Mouse (Mus musculus) mesoderm, embryonic 11.5 days (tissue): Measurements from ENCODE around the gene Faap24.

Experiments used
- DNase-seq: peaks from one replicate; pipeline ENCODE4 v3.0.0-alpha.2; 2012; ENCODE audit warnings: low read depth, low spot score

Gene Faap24

DNA sequence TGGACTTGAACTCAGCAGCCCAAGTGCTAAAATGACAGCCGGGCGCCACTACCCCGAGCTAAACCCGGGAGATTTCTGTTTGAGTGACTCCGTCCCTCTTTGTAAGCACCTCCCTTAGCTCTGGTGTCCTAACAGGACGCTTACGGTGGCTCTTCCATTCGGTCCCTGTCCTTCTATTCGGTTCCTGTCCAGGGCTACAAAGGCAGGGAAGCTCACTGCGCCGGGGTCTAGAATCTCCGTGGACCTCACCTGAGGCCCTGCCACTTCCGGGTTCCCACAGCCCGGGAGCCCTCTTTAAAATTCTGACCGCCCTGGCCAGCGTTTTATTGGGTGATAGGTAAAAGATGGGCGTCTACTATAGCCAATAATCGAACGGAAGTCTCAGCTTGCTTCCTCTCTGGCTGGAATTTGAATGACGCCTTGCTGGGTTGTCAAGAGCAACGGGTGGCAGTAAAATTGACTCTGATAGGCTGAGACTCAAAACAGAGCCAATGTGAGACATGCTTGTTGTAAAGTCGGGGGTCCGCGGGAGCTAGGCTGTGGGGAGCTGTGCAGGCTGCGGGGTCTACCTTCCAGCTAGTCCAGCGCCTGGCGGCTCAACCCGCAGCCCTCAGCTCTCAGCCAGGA, at the start of gene Faap24, which contains the start of gene Cep89:
Faap24 (minus strand) TSS at position 295 of the 627 bp plus-strand sequence.
Cep89 (plus strand) TSS at position 494 of the 627 bp plus-strand sequence.
- DNase-seq: peak; percentile 98

DNA sequence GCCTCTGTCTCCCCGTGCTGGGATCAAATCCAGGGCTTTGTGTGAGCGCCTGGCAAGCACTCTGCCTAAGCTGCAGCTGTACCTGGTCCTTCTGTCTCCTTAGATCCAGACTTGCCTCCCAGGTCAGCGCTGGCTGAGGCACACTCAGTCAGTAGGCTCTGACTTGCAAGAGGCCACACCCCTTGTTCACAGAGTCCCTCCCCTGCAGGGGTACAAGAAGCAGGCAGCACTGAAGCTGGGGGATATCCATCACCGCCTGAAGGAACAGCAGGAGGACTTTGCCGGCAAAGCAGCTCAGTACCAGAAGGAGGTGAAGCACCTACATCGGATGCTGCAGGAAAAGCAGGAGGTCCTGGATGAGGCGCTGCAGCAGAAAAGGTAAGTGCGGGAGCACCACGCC, 38.6 kb upstream of the Faap24 start:
- DNase-seq: no peak

DNA sequence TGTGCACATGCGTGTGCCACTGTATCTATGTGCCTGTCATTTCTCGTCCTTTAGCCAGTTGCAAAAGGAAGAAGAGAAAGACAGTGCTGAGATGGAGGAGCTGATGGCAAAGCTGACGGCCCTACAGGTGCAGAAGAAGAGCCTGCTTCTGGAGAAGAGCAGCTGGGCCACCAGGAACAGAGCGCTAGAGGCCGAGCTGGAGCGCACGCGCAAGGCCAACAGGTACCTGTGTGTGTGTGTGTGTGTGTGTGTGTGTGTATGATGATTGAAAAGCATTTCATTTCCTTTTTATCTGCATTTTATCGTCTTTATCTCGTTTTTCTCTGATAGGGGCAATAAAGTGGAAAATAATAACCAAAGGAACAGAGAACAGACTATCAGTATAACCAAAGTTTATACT, 31.5 kb upstream of the Faap24 start:
- no peak for DNase-seq

DNA sequence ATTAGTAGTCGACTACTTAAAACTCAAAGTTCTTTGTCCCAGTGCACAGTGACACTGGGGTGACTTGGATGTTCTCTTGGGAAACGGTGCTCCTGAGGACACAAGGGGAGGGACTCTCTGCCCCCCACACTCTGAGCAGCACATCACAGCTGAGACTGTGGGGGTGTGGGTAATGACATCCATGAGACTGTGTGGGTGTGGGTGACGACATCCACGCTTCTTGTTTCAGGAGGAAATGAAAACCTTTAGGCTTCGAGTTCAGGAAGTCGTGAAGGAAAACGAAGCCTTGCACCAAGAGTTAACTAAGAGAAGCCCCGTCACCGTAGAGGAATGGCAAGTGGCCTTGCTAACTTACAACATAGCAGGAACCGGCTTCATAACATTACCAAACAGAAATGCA, 26.4 kb upstream of the Faap24 start:
- DNase-seq: no peak

DNA sequence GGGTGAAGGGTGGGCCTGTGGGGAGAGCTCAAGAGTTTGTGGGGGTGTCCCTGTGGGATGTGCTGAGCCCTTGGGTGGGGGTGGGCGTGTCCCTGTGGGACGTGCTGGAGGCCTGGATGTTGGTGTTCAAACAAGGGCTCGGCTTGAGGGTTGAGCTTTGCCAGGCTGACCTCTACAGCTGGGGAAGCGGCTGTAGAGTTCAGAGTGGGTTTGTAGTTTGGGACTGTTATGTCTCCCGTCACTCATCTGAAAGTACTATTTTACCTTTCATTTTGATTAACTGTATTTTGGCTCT, 20.0 kb upstream of the Faap24 start:
- no peak for DNase-seq

DNA sequence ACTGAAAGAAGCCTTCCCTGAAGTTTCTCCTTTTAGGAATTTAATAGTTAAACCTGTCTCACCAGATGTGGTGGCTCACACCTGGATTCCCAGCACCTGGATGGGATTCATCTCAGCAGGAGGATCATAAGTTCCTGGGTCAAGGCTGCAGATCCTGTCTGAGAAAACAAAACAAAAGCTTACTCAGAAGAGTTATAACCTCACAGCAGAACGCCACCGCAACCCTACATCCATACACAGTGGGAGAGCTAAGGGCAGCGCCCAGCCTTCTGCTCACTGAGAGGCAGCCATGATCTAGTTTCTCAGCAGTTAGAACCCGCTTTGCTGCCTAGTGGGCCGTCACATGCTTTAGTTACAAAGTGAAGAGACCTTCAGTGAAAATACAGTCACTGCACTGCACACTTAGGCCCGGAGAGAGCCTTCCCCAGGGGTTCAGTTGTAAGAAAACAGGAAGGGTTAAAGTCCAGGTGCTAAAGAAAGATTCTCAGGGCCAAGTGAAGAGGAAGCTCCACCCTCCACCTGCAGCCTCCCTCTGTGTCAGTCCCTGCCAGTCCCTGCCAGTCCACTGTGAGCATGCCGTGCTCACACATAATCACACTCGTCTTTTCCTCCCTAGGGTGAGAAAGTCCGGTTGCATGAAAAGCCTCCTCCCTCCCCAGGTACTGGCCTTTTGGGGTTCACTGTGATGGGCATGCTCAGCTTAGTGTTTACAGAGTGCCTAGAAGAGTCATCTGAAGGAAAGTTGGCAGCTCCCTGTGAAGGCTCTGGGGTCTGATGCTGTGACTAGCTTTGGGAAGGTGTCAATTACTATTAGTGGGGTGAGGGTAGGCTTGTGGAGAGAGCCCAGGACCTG, 19.4 kb upstream of the Faap24 start:
- no peak for DNase-seq

DNA sequence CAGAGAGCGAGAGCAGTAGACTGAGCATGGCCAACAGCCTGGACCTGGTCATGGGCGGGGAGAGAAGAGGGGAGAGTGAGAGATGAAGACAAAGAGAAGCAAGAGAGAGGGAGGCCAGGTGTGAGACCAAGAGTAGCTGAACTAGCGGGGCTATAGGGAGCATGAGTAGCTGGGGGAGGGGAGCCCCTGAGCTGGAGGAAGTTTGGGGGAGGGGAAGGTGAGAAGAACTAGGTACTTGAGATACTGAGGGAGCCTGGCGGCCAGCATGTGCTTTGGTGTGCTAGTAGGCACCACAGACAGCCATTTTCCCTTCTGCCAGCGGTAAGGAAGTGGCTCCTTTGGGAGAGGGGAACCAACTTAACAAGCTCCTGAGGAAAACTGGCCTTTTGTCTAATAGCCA, 18.6 kb upstream of the Faap24 start:
- DNase-seq: no peak

DNA sequence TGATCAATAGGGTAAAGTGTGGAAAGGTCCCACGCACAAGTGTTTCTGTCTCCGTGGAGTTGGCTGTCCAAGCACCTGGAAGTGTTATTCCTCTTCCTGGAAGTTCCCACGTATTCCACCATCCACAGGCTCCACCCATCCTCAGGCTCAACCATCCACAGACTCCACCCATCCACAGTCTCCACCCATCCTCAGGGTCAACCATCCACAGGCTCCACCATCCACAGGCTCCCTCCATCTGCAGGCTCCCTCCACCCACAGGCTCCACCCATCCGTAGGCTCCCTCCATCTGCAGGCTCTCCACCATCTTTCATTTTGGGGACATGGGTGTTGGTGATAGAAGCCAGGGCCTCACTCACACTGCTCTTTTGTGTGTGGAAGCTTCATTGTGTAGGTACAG, 4.5 kb upstream of the Faap24 start:
- DNase-seq: no peak

DNA sequence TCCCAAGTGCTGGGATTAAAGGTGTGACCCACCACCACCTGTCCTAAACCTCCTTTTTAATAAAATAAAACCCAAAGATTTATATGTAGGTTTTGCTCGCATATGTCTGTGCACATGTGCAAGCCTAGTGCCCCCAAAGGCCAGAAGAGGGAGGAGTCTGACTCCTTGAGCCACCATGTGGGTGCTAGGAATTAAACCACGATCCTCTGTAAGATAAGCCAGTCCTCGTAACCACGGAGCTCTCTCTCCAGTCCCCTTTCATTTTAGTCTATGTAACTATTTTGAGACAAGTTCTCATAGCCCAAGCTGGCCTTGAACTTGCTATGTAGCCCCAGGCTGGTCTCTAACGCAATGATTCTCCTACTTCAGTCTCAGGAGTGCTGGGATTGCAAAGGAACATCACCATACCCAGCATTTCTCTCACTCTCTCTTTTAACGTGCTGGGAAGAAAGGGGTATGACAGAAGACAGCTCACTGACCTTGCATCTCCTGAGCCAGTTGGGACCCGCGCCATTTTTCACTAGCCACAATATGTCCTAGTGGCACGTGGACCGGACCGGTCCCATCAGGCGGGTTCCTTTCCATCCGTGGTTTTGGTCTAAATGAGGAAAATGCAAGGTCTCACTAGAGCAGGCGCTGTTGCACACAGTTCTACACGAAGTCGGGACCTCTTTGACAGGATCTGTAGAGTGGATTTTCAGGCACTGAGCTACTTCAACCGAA, 741 bp downstream of the Faap24 start:
- DNase-seq: no peak

DNA sequence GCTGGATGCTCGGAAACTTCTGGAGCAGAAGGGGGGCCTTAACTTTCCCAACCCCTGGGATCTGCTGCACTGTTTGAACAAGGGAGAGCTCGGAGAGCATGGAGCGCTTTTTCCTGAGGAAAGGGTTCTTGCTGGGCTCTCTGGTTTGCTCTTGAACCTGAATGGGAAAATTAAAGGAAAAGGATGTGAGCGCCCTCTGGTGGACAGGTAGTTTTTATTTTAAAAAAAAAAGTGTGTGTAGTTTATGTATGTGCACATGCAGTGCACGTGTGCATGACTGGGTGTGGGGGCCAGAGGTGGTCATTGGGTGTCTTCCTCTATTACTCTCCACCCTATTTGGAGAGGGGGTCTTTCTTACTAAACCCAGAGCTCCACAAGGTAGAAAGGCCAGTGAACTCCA, 3.7 kb downstream of the Faap24 start:
- DNase-seq: no peak

DNA sequence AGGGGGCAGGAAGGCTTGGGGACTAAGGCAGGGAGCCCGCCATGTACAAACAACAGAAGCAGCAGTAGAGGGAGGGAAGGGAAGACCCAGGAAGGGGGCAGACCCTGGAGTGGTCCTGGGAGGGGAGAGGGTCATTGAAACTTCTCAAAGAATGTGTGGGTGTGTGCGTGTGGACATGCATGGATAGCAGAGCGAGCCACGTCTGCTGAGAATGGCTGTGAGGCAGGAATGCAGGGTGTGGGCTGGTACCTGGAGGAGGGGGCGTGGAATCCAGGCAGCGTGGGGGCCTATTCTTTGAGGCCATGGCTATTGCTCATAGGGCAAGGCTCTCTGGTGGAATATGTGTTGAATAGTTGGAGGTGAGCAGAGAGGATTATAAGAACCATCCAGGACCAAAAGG, 7.9 kb downstream of the Faap24 start:
- DNase-seq: no peak

DNA sequence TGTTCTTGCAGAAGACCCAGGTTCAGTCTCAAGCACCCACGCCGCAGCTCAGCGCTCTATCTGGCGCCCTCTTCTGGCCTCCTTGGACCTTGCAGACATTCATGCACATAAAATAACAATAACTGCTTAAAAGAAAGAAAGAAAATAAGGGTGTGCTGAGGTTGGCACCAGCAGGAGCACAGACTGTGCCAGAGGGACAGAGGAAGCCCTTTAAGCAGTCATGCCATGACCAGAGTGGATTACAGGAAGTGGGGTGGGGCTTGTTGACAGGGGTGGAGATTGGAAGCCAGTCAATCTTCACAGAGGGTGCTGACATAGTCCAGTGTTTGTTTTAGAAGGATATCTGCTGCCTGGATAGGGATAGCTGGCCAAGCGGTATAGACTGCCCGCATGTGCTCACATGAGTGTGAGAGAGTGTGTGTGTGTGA, 10.1 kb downstream of the Faap24 start:
- DNase-seq: no peak

DNA sequence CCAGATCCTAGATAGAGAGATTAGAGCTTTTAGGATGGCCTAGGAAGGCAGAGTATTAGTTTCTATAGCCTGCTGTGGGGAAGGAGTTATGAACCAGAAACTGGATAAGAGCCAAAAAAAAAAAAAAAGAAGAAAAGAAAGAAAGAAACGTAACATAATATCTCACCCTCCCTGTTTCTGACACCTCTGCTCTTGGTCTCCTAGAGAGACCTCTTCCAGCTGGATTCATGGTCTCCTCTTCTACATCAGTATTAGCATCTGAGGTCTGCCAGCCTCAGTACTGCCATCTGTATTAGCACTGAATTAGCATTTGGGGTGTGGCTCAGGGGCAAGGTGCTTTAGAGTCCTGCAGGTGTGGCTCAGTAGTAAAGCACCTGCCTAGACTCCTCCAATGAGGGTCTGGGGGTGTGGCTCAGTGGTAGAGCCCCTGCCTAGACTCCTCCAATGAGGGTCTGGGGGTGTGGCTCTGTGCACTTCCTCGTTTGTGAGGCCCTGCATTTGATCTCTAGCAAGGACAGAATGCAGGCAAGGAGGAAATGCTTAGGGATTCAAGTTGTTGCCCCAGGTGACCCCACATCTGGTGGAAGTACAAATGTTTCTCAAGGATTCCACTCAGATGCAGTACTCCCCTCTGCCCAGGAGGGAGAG, 13.8 kb downstream of the Faap24 start:
- no peak for DNase-seq

DNA sequence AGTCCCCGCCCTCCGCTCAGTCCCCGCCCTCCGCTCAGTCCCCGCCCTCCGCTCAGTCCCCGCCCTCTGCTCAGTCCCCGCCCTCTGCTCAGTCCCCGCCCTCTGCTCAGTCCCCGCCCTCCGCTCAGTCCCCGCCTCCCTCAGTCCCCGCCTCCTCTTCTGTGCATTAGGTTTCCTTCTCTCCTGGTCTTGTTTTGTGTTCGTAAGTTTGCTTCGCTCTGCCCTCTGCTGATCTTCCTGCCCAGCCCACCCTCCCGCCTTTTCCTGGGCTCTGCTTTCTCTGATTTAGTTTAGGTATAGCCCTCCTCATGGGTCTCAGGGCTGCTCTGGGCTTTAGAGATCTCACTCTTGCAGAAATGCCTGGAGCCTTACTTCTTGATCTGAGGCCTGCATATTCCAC, 14.8 kb downstream of the Faap24 start:
- no peak for DNase-seq

DNA sequence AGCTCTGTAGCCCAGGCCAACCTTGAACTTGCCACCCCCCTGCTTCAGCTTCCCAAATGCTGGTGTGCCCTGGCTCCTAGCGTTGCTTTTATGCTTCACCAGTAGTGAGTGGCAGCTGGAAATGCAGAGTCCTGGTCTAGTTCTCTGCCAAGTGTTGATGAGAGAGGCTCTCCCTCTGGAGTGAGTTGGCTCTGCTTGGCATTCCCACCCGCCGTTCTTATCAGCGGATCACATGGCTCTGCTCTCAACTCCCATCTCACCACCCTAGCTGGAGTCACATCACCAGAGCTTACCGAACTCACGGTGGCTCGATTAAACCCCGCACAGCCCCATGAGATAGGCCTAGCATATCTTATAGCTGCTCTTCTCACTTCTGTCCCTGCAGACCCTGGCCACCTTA, 16.3 kb downstream of the Faap24 start:
- no peak for DNase-seq

DNA sequence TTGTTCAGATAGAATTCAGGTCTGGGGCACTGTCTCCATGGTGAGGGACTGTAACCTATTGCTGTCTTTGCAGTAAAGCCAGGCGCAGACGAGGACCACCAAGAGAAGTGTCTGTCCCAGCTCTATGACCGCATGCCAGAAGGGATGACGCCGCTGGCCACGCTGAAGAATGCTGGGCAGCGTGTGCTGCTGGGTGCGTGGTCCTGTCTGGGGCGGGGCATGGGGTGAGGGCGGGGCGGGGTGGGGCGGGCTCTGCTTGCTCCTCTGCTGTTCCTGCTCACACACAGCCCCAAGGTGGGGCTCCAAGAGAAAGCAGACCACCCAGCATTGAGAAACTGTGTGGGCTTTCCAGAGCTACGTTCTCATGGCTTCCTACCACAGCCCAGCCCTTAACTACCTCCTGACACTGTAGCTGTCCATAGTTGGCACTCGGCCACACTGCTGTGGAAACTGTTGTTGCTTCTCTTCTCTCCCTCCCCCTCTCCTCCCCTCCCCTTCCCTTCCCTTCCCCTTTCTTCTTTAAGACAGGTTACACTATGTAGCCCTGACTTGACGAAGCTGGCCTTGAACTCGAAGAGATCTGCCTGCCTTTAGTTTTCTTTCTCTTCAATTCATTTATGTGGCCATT, 17.0 kb downstream of the Faap24 start:
- DNase-seq: no peak

DNA sequence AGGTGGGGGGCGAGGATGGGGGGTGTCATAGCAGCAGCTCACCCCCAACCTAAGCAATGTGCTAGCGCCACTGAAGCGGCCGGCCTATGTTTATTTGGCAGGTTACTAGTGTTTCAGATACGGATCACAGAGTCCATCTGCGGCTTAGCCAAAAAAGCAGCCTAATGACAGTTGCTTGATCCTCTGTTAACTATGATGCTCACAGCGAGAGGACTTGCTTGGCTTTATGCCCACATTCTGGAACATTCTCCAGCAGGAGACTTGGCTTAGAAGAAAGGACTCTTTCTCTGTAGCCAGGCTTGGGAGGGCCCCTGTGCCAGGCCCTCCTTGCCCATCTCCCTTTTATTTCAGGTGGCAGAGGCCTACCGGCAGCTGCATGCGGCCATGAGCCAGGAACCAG, 20.0 kb downstream of the Faap24 start:
- no peak for DNase-seq

DNA sequence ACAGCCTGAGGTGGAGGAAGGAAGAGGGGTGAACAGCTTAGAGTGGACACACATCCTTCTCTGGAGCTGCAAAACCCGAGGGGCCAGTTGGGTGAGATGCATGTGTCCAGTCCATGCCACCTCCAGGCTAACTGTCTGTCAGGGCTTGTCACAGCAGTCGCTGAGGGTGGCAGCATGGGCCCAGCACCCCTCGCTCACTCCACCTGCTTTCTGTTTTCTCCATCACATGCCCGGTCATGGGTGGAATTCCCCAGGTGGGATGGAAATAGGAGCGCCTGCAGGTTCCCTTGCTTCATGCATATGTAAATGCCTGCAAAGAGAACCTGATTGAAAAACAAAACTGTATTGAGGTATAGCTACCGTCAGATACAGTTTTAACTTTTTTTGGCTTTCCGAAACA, 22.4 kb downstream of the Faap24 start:
- DNase-seq: no peak

DNA sequence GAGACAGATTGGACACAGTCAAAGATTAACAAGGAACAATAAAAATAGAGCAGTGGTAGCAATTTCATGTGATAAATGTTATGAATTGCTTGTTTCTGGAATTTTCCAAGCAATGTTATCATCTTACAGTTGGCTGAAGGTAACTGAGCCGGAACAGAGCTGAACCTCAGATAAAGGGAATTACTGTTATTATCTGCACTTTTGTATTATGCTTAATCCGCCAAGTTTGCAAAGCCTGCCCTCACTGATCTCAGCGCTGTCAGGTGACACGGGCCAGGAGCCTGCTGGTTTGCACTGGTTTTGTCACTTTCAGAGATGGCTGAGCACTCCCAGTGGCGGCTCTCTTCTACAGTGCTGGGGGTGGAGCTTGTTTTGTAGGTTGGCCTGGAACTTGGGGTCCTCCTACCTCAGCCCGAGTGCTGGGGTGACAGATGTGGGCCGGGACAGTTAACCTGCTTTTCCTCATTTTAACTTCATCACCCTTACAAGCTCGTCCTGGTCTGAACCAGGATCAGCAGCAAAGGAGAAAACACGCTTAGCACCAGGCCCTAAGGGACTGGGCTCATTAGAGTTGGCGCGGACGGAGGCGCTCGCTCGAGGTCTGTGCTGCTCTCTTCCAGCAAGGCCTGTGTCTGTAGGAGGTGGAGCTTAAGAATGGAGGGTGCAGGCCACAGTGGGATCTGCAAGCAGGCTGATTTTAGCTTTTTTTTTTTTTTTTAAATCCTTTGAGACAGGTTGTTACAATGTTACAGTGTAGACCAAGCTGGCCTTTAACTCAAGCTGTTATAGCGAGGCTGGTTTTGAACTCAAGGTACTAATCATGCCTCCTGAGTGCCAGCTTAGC, 23.3 kb downstream of the Faap24 start:
- no peak for DNase-seq

DNA sequence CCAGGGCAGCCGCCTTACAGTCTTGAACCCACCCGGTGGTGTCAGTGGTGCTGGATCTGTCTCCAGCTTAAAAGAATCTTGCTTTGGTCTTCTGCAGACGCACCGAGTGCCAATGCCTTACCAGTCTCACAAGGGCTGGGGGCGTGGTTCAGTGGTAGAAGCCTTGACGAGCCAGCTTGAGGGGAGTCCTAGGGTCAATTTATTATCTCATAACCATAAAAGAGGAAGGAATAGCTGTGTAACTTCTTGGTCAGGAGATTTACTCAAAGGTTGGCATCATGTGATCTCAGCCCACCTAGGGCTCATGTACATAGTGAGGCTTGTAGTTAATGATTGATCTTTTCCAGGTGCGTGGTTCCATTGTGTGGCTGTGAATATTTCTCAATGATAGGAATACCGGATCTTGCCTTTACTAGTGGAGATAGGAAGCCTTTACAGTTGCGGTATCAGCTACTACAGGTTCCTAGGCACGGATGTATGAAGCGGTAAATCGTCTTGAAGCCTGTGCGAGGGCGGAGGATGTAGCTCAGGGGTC, 24.1 kb downstream of the Faap24 start:
- no peak for DNase-seq

DNA sequence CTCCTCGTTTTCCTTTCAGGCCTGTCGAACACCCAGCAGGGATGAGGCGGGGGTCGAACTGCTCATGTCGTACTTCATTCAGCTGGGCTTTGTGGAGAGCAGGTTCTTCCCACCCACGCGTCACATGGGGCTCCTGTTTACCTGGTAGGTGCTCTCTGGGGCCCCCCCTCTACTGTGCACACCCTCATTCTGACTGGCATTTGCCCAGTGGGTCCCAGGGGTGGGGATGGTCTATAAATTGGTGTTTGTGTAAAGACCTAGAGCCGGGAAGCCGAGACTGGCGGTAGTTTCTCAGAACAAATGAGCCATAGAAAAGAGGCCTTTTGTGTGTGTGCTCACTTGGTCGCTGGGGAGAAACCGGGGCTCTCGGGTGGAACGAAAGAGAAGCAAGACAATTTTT, 25.5 kb downstream of the Faap24 start:
- DNase-seq: no peak
